In genomic region chr5:65858898-65859297, GRCm38 (mm10) we compare ENCODE assay signal across 11 mouse cellular contexts. TPM values are rescaled to one million over a fixed set of nuclear protein-coding genes. Genes with fewer than 3 reads are reported as not detected.
DNase-seq lines count a peak whose midpoint lies in the region; ATAC-seq and TF ChIP-seq lines count a peak whose summit lies in the region.
"Had no signal": no experiment of that assay in that cellular context is flagged by ENCODE, and none has a peak within 500 bp of the region (broad histone marks: within the 10 kb centered on the region; RNA-seq: fewer than 3 reads in every experiment).

No protein-coding gene starts in this region.

- H3K4me3 ChIP-seq in lung, embryonic 15.5 days = no peak overlapping the region
- no peak overlapping the region for H3K4me3 ChIP-seq in lung, adult 2 months (replicated peaks; ENCODE audit: extremely low read depth, low read depth, low read length)
- H3K4me3 ChIP-seq in limb, embryonic 13.5 days = no peak overlapping the region
- H3K4me3 ChIP-seq: hindbrain, embryonic 15.5 days; midbrain, embryonic 10.5 days had no signal

- WGBS in lung, embryonic 15.5 days = 23% methylated on average over 12 of the region's 12 CpGs
- 41% methylated on average over 12 of the region's 12 CpGs for WGBS in lung, adult 2 months
- 48% methylated on average over 12 of the region's 12 CpGs for whole genome bisulfite sequencing in limb, embryonic 13.5 days

- H3K27me3 ChIP-seq in lung, embryonic 15.5 days = no peaks in the 10 kb centered on the region
- H3K27me3 ChIP-seq in limb, embryonic 13.5 days = no peaks in the 10 kb centered on the region
- H3K27me3 ChIP-seq: hindbrain, embryonic 15.5 days had no signal

- peak; percentile 31; the same call in 1 of the 2 replicates for ATAC-seq in lung, embryonic 15.5 days (ENCODE audit: borderline replicate concordance, extremely low read depth, low FRiP score, low TSS enrichment)
- ATAC-seq in limb, embryonic 13.5 days (ENCODE audit: low FRiP score, low read depth) = peak; percentile 82

- DNase-seq in heart, adult 11 months = peak; percentile 84
- DNase-seq in heart, postnatal 36 days = no peak
- DNase-seq in lung, adult 2 months = no peak
- peak; percentile 56 for DNase-seq in thymus, postnatal 25 days
- DNase-seq in T-cell, adult 2 months (ENCODE audit: low spot score) = no peak
- DNase-seq in cerebellum, adult 8-10 months = no peak
- DNase-seq: cerebellum, adult 2 months had no signal

- no peak for TF ChIP-seq CTCF in lung, adult 2 months (IDR thresholded peaks at IDR 0.05; ENCODE audit: insufficient read depth, low read length)

- no peak overlapping the region for H3K27ac ChIP-seq in lung, embryonic 15.5 days
- H3K27ac ChIP-seq in limb, embryonic 13.5 days = peak overlapping the region; percentile 16; the same call in 1 of the 2 replicates
- H3K27ac ChIP-seq: hindbrain, embryonic 15.5 days; midbrain, embryonic 10.5 days had no signal

- peaks cover 8% of the 10 kb centered on the region; the same call in 1 of the 2 replicates for H3K4me1 ChIP-seq in lung, embryonic 15.5 days
- peaks cover 3% of the 10 kb centered on the region for H3K4me1 ChIP-seq in lung, adult 2 months (ENCODE audit: control insufficient read depth, insufficient read depth, low read length)
- peaks cover 13% of the 10 kb centered on the region; the same call in 1 of the 2 replicates for H3K4me1 ChIP-seq in limb, embryonic 13.5 days
- H3K4me1 ChIP-seq: hindbrain, embryonic 15.5 days had no signal

- no peaks in the 10 kb centered on the region for H3K9me3 ChIP-seq in lung, embryonic 15.5 days
- H3K9me3 ChIP-seq in limb, embryonic 13.5 days = no peaks in the 10 kb centered on the region
- H3K9me3 ChIP-seq: hindbrain, embryonic 15.5 days had no signal

- H3K36me3 ChIP-seq in lung, embryonic 15.5 days = no peaks in the 10 kb centered on the region
- no peaks in the 10 kb centered on the region for H3K36me3 ChIP-seq in limb, embryonic 13.5 days
- H3K36me3 ChIP-seq: hindbrain, embryonic 15.5 days; midbrain, embryonic 10.5 days had no signal

- intact Hi-C loops in heart, postnatal 36 days (cut with DNase I) = no loop called here

- TF ChIP-seq POLR2A in lung, adult 2 months (IDR thresholded peaks at IDR 0.05; ENCODE audit: borderline replicate concordance, extremely low read depth, low read depth, low read length) = no peak

- H3K9ac ChIP-seq in lung, embryonic 15.5 days = no peak overlapping the region
- no peak overlapping the region for H3K9ac ChIP-seq in limb, embryonic 13.5 days
- H3K9ac ChIP-seq: hindbrain, embryonic 15.5 days had no signal

- H3K4me2 ChIP-seq in lung, embryonic 15.5 days = no peak overlapping the region
- no peak overlapping the region for H3K4me2 ChIP-seq in limb, embryonic 13.5 days (replicated peaks)
- H3K4me2 ChIP-seq: hindbrain, embryonic 15.5 days had no signal

RNA-seq across cellular contexts. Expression of gene Rhoh, which starts 2.1 kb away (rescaled TPM):
- under 1 TPM; 0.42 to 0.92 TPM for total RNA-seq in heart, postnatal 36 days (2021)
- 1.1 and 3.4 TPM in 2 replicates for polyA plus RNA-seq in lung, embryonic 15.5 days (2015; fragmentation: Nextera tagmentation; extraction: Ambion mirVana)
- polyA plus RNA-seq in lung, adult 2 months (2012; rRNA removed) = 2.7 and 3.5 TPM in 2 replicates
- polyA plus RNA-seq in limb, embryonic 13.5 days (2015; fragmentation: Nextera tagmentation; extraction: Ambion mirVana) = 0.93 and 1.1 TPM in 2 replicates

Comparison
In these comparisons a context has a peak if more than half of its experiments do, and no peak if none do; other contexts are left out.
1. DNase-seq: peak in heart, adult 11 months (single experiment) and thymus, postnatal 25 days (single experiment); none in heart, postnatal 36 days (0 of 2), lung, adult 2 months (single experiment), T-cell, adult 2 months (single experiment) and cerebellum, adult 8-10 months (single experiment).